Mouse (Mus musculus) spleen, adult 12 weeks (tissue): ENCODE results near the gene Btbd35f1.
"Not testable (repeated sequence)": the region's sequence is repeated elsewhere in the genome, so short reads cannot be mapped to it uniquely, and the experiment has no call there.

ENCODE experiments used
- DNase-seq: peaks from one replicate; pipeline ENCODE4 v3.0.0; 2022; ENCODE audit warnings: low spot score

The Btbd35f1 gene

GRCm38 (mm10) chrX:32559755-32560154 is at the start of gene Btbd35f1:
Btbd35f1 (plus strand) TSS chrX:32560055.
- DNase-seq = not testable (repeated sequence)

- DNase-seq = not testable (repeated sequence)
Observed at GRCm38 (mm10) chrX:32590878-32591542, 31.2 kb downstream of the Btbd35f1 start.

- not testable (repeated sequence) for DNase-seq
Observed at GRCm38 (mm10) chrX:32601008-32601407, 41.2 kb downstream of the Btbd35f1 start.

GRCm38 (mm10) chrX:32601425-32601824 is 41.6 kb downstream of the Btbd35f1 start:
- DNase-seq = not testable (repeated sequence)
